ENCODE assay signal across 13 mouse cellular contexts in genomic region chr5:140180016-140180415, GRCm38 (mm10).
"Had no signal": no experiment of that assay in that cellular context is flagged by ENCODE, and none has a peak within 500 bp of the region (broad histone marks: within the 10 kb centered on the region; RNA-seq: fewer than 3 reads in every experiment).

No protein-coding gene starts in this region.

- DNase-seq: kidney, adult 18-20 months; left cerebral cortex, postnatal 4 days; liver, embryonic 13.5 days; lung, adult 2 months; lung, postnatal 14 days; lung, postnatal 4 days; midbrain, embryonic 14.5 days; thymus, adult 18-20 months; thymus, postnatal 36 days had no signal

- H3K27ac ChIP-seq: intestine, embryonic 15.5 days; limb, embryonic 12.5 days; limb, embryonic 15.5 days; liver, embryonic 13.5 days had no signal

- H3K4me2 ChIP-seq: intestine, embryonic 15.5 days; limb, embryonic 12.5 days; limb, embryonic 15.5 days; liver, embryonic 13.5 days; midbrain, embryonic 11.5 days had no signal

- H3K4me3 ChIP-seq: intestine, embryonic 15.5 days; limb, embryonic 12.5 days; limb, embryonic 15.5 days; liver, embryonic 13.5 days had no signal

- H3K36me3 ChIP-seq: intestine, embryonic 15.5 days; limb, embryonic 12.5 days; limb, embryonic 15.5 days had no signal

- H3K4me1 ChIP-seq: intestine, embryonic 15.5 days had no signal

- ATAC-seq: intestine, embryonic 15.5 days had no signal

- H3K9me3 ChIP-seq: intestine, embryonic 15.5 days; limb, embryonic 12.5 days; limb, embryonic 15.5 days; liver, embryonic 13.5 days had no signal

- H3K9ac ChIP-seq: intestine, embryonic 15.5 days; limb, embryonic 12.5 days; limb, embryonic 15.5 days; liver, embryonic 13.5 days had no signal

- H3K27me3 ChIP-seq: intestine, embryonic 15.5 days; limb, embryonic 12.5 days; limb, embryonic 15.5 days; liver, embryonic 13.5 days had no signal
